Mouse (Mus musculus) brain, embryonic 14.5 days (tissue): ENCODE data around the gene Cnn2.

Experiments used
- CTCF ChIP-seq: fragments of 200-500 bp; IDR thresholded peaks from 2 replicates; pipeline ENCODE4 v1.5.1; 2012; ENCODE audit warnings: inconsistent platforms, mild to moderate bottlenecking, moderate library complexity, borderline replicate concordance; ENCODE audit not compliant: insufficient read depth, insufficient read length; ENCODE audit errors: extremely low read depth
- POLR2A ChIP-seq: fragments of 200-500 bp; IDR thresholded peaks from 2 replicates; pipeline ENCODE4 v1.6.1; 2012; ENCODE audit warnings: mild to moderate bottlenecking, inconsistent platforms, borderline replicate concordance; ENCODE audit not compliant: poor library complexity, insufficient read depth, insufficient read length, severe bottlenecking; ENCODE audit errors: extremely low read depth

- TF ChIP-seq CTCF (no peak), POLR2A (no peak)
Measured at GRCm38 (mm10) chr10:79946752-79947322, 41.5 kb upstream of the Cnn2 start.
